Mouse (Mus musculus) midbrain, embryonic 13.5 days (tissue): ENCODE measurements around the gene Ypel1. TPM values are rescaled to one million over a fixed set of nuclear protein-coding genes. Genes with fewer than 3 reads are reported as not detected.

Experiments
- ATAC-seq: fragments of 200-750 bp; cut with Nextera tagmentation; 2 replicates; pipeline ENCODE4 v1.8.0; 2017; ENCODE audit warnings: mild to moderate bottlenecking, moderate TSS enrichment, moderate library complexity
- H3K27ac ChIP-seq: fragments of 300-500 bp; sonication (generic); 2 replicates; pipeline ENCODE4 v1.5.1; 2015; ENCODE audit warnings: inconsistent platforms, mild to moderate bottlenecking, moderate library complexity
- H3K27me3 ChIP-seq: fragments of 300-500 bp; sonication (generic); 2 replicates; pipeline ENCODE4 v1.6.1; 2015; ENCODE audit warnings: mild to moderate bottlenecking, inconsistent platforms
- H3K36me3 ChIP-seq: fragments of 300-500 bp; sonication (generic); 2 replicates; pipeline ENCODE4 v1.6.1; 2015; ENCODE audit warnings: mild to moderate bottlenecking, inconsistent platforms
- H3K4me1 ChIP-seq: fragments of 300-500 bp; sonication (generic); replicated peaks from 2 replicates; pipeline ENCODE4 v1.6.1; 2015; ENCODE audit warnings: inconsistent platforms
- H3K4me2 ChIP-seq: fragments of 300-500 bp; sonication (generic); replicated peaks from 2 replicates; pipeline ENCODE4 v1.6.1; 2015; ENCODE audit warnings: moderate library complexity, mild to moderate bottlenecking, inconsistent platforms
- H3K4me3 ChIP-seq: fragments of 300-500 bp; sonication (generic); replicated peaks from 2 replicates; pipeline ENCODE4 v1.5.1; 2015; ENCODE audit warnings: mild to moderate bottlenecking, inconsistent platforms
- H3K9ac ChIP-seq: fragments of 300-500 bp; sonication (generic); replicated peaks from 2 replicates; pipeline ENCODE4 v1.6.1; 2015; ENCODE audit warnings: mild to moderate bottlenecking, inconsistent platforms
- H3K9me3 ChIP-seq: fragments of 300-500 bp; sonication (generic); 2 replicates; pipeline ENCODE4 v1.6.1; 2016; ENCODE audit warnings: mild to moderate bottlenecking, inconsistent platforms
- WGBS: fragments of 180-500 bp; shearing (Covaris S2); methylation state at CpG from one replicate; pipeline ENCODE4 v1.1.7; 2015; 5-methylcytosine and 5-hydroxymethylcytosine counted together
- polyA plus RNA-seq: library from polyadenylated mRNA; unstranded; fragments of >200 nt; fragmentation: Nextera tagmentation; extraction: Ambion mirVana; gene quantifications from 2 replicates; pipeline ENCODE4 v1.2.1, GENCODE M21; 2015

Ypel1 gene
- polyA plus RNA-seq, 1 experiment from 2014 or later: 155 TPM

GRCm38 (mm10) chr16:17088346-17088745 lies 18.9 kb downstream of the Ypel1 start:
- H3K27ac ChIP-seq: no peak overlapping the region
- WGBS: 74% methylated on average over 3 of the region's 3 CpGs

GRCm38 (mm10) chr16:17096938-17097337 lies 27.4 kb downstream of the Ypel1 start:
- Histone ChIP-seq H3K9ac (no peak overlapping the region), H3K36me3 (peaks cover 93% of the 10 kb centered on the region), H3K9me3 (no peaks in the 10 kb centered on the region), H3K4me2 (no peak overlapping the region), H3K27me3 (no peaks in the 10 kb centered on the region), H3K27ac (no peak overlapping the region), H3K4me3 (no peak overlapping the region), H3K4me1 (no peaks in the 10 kb centered on the region)
- WGBS: 96% methylated on average over 3 of the region's 3 CpGs
- no peak for ATAC-seq

More at GRCm38 (mm10) chr16:17088346-17088745, 18.9 kb downstream of the Ypel1 start:
- no peak overlapping the region for H3K4me2 ChIP-seq
- no peaks in the 10 kb centered on the region for H3K27me3 ChIP-seq
- 0 out of 2 replicates have a peak, but pooled peaks have one; percentile 10 for ATAC-seq
- no peak overlapping the region for H3K4me3 ChIP-seq
- peaks cover 97% of the 10 kb centered on the region for H3K36me3 ChIP-seq
- no peak overlapping the region for H3K9ac ChIP-seq
- H3K9me3 ChIP-seq: no peaks in the 10 kb centered on the region
- H3K4me1 ChIP-seq: no peaks in the 10 kb centered on the region

- Histone ChIP-seq H3K9me3 (no peaks in the 10 kb centered on the region), H3K27me3 (no peaks in the 10 kb centered on the region), H3K27ac (no peak overlapping the region), H3K4me1 (peaks cover 11% of the 10 kb centered on the region; the same call in 1 of the 2 replicates), H3K4me2 (no peak overlapping the region), H3K4me3 (no peak overlapping the region), H3K36me3 (peaks cover 89% of the 10 kb centered on the region), H3K9ac (no peak overlapping the region)
- ATAC-seq: no peak
- 75% methylated on average over 7 of the region's 7 CpGs for WGBS
Observed at GRCm38 (mm10) chr16:17102630-17103220, 33.2 kb downstream of the Ypel1 start.

- H3K4me1 ChIP-seq: peaks cover 14% of the 10 kb centered on the region
- WGBS: 93% methylated on average over 4 of the region's 4 CpGs
- peaks cover 85% of the 10 kb centered on the region for H3K36me3 ChIP-seq
Observed at GRCm38 (mm10) chr16:17104600-17104999, 35.1 kb downstream of the Ypel1 start.

GRCm38 (mm10) chr16:17110771-17111743 lies 41.6 kb downstream of the Ypel1 start, which contains the start of gene Ppil2:
Ppil2 (minus strand) TSS chr16:17111257.
- Histone ChIP-seq H3K27ac (peak within 1 kb of the TSS; percentile 51), H3K36me3 (peaks cover 41% of the 10 kb centered on the region), H3K27me3 (no peaks in the 10 kb centered on the region), H3K4me2 (peak within 1 kb of the TSS; percentile 70), H3K4me3 (peak within 1 kb of the TSS; percentile 81), H3K9ac (peak within 1 kb of the TSS; percentile 79), H3K4me1 (peaks cover 13% of the 10 kb centered on the region), H3K9me3 (no peaks in the 10 kb centered on the region)
- peak; percentile 89 for ATAC-seq
- WGBS: 10% methylated on average over 38 of the region's 38 CpGs

More at GRCm38 (mm10) chr16:17104600-17104999, 35.1 kb downstream of the Ypel1 start:
- no peak for ATAC-seq
- Histone ChIP-seq H3K27ac (no peak overlapping the region), H3K9ac (no peak overlapping the region), H3K4me2 (no peak overlapping the region), H3K4me3 (no peak overlapping the region), H3K27me3 (no peaks in the 10 kb centered on the region), H3K9me3 (no peaks in the 10 kb centered on the region)

GRCm38 (mm10) chr16:17117309-17117799 lies 47.9 kb downstream of the Ypel1 start:
- H3K4me2 ChIP-seq: no peak overlapping the region
- peaks cover 48% of the 10 kb centered on the region for H3K36me3 ChIP-seq
- no peak overlapping the region for H3K4me3 ChIP-seq
- H3K4me1 ChIP-seq: peaks cover 9% of the 10 kb centered on the region
- H3K9ac ChIP-seq: no peak overlapping the region
- ATAC-seq: no peak
- no peaks in the 10 kb centered on the region for H3K9me3 ChIP-seq
- 94% methylated on average over 5 of the region's 5 CpGs for WGBS
- no peaks in the 10 kb centered on the region for H3K27me3 ChIP-seq
- H3K27ac ChIP-seq: no peak overlapping the region

- Histone ChIP-seq H3K4me2 (peak overlapping the region; percentile 38), H3K27me3 (no peaks in the 10 kb centered on the region), H3K36me3 (peaks cover 28% of the 10 kb centered on the region), H3K4me3 (peak overlapping the region; percentile 13), H3K4me1 (peaks cover 37% of the 10 kb centered on the region), H3K9ac (no peak overlapping the region), H3K9me3 (no peaks in the 10 kb centered on the region), H3K27ac (no peak overlapping the region)
- WGBS: 40% methylated on average over 14 of the region's 14 CpGs
- ATAC-seq: peak; percentile 18; the same call in 1 of the 2 replicates
Observed at GRCm38 (mm10) chr16:17121569-17121968, 52.1 kb downstream of the Ypel1 start.

- Histone ChIP-seq H3K4me3 (peak overlapping the region; percentile 56), H3K27ac (peak overlapping the region; percentile 26; the same call in 1 of the 2 replicates), H3K36me3 (peaks cover 13% of the 10 kb centered on the region), H3K4me2 (peak overlapping the region; percentile 69), H3K4me1 (peaks cover 37% of the 10 kb centered on the region), H3K9me3 (no peaks in the 10 kb centered on the region), H3K9ac (peak overlapping the region; percentile 70), H3K27me3 (no peaks in the 10 kb centered on the region)
- under 1% methylated on average over 22 of the region's 22 CpGs for WGBS
- peak; percentile 41 for ATAC-seq
Observed at GRCm38 (mm10) chr16:17124119-17124870, 54.8 kb downstream of the Ypel1 start.

GRCm38 (mm10) chr16:17124871-17125520 lies 55.5 kb downstream of the Ypel1 start, which contains the start of gene 2610318N02Rik:
2610318N02Rik (minus strand) TSS chr16:17125167.
- Histone ChIP-seq H3K27ac (peak within 1 kb of the TSS; percentile 30; the same call in 1 of the 2 replicates), H3K9me3 (no peaks in the 10 kb centered on the region), H3K9ac (peak within 1 kb of the TSS; percentile 70), H3K4me1 (peaks cover 37% of the 10 kb centered on the region), H3K36me3 (peaks cover 9% of the 10 kb centered on the region), H3K27me3 (no peaks in the 10 kb centered on the region), H3K4me2 (peak within 1 kb of the TSS; percentile 69), H3K4me3 (peak within 1 kb of the TSS; percentile 56)
- WGBS: 0% methylated on average over 25 of the region's 25 CpGs
- ATAC-seq: peak; percentile 95

- no peak for ATAC-seq
- H3K27me3 ChIP-seq: no peaks in the 10 kb centered on the region
- H3K27ac ChIP-seq: no peak overlapping the region
- whole genome bisulfite sequencing: 100% methylated on average over 1 of the region's 1 CpGs
- H3K4me2 ChIP-seq: no peak overlapping the region
- no peaks in the 10 kb centered on the region for H3K9me3 ChIP-seq
- H3K36me3 ChIP-seq: no peaks in the 10 kb centered on the region
- no peak overlapping the region for H3K4me3 ChIP-seq
- H3K9ac ChIP-seq: no peak overlapping the region
- H3K4me1 ChIP-seq: peaks cover 43% of the 10 kb centered on the region
Observed at GRCm38 (mm10) chr16:17127292-17127691, 57.8 kb downstream of the Ypel1 start.
